9 mouse cellular contexts compared by ENCODE assay signal in genomic region chr17:56350694-56351093, GRCm38 (mm10). TPM values are rescaled to one million over a fixed set of nuclear protein-coding genes. Genes with fewer than 3 reads are reported as not detected.
A peak's percentile ranks its signal among the peaks of the same experiment; 100 is the strongest.
DNase-seq lines count a peak whose midpoint lies in the region; ATAC-seq and TF ChIP-seq lines count a peak whose summit lies in the region.
"Had no signal": no experiment of that assay in that cellular context is flagged by ENCODE, and none has a peak within 500 bp of the region (broad histone marks: within the 10 kb centered on the region; RNA-seq: fewer than 3 reads in every experiment).

No protein-coding gene starts in this region.

- no peaks in the 10 kb centered on the region for H3K4me1 ChIP-seq in bone marrow, adult 2 months (ENCODE audit: control insufficient read depth, insufficient read depth, low read length)
- 0 out of 2 replicates have a peak, but pooled peaks cover 4% of the 10 kb centered on the region for H3K4me1 ChIP-seq in embryonic facial prominence, embryonic 15.5 days
- H3K4me1 ChIP-seq in heart, embryonic 11.5 days (ENCODE audit: control insufficient read depth, insufficient read depth, low read length): peaks cover 21% of the 10 kb centered on the region
- H3K4me1 ChIP-seq in kidney, embryonic 14.5 days (ENCODE audit: control insufficient read depth, insufficient read depth, low read length): no peaks in the 10 kb centered on the region
- peaks cover 28% of the 10 kb centered on the region for H3K4me1 ChIP-seq in liver, embryonic 11.5 days (replicated peaks; ENCODE audit: control insufficient read depth, insufficient read depth, low read length)
- peaks cover 6% of the 10 kb centered on the region; the same call in 1 of the 2 replicates for H3K4me1 ChIP-seq in stomach, embryonic 15.5 days

- H3K9ac ChIP-seq in embryonic facial prominence, embryonic 15.5 days: no peak overlapping the region
- 0 out of 2 replicates have a peak overlapping the region, but pooled peaks have one; percentile 5 for H3K9ac ChIP-seq in heart, embryonic 11.5 days (ENCODE audit: low read depth, low read length)
- H3K9ac ChIP-seq in kidney, embryonic 14.5 days (ENCODE audit: low read depth, low read length): no peak overlapping the region
- no peak overlapping the region for H3K9ac ChIP-seq in liver, embryonic 11.5 days (ENCODE audit: low read depth, low read length)
- no peak overlapping the region for H3K9ac ChIP-seq in stomach, embryonic 15.5 days

- no peak overlapping the region for H3K27ac ChIP-seq in bone marrow, adult 2 months (ENCODE audit: control insufficient read depth, insufficient read depth, low read depth, low read length, poor library complexity)
- H3K27ac ChIP-seq in embryonic facial prominence, embryonic 15.5 days (replicated peaks): no peak overlapping the region
- H3K27ac ChIP-seq in heart, embryonic 11.5 days (ENCODE audit: low read depth, low read length): no peak overlapping the region
- no peak overlapping the region for H3K27ac ChIP-seq in kidney, embryonic 14.5 days (ENCODE audit: low read depth, low read length)
- no peak overlapping the region for H3K27ac ChIP-seq in liver, embryonic 11.5 days (ENCODE audit: low read depth, low read length)
- no peak overlapping the region for H3K27ac ChIP-seq in stomach, embryonic 15.5 days

- no peaks in the 10 kb centered on the region for H3K27me3 ChIP-seq in embryonic facial prominence, embryonic 15.5 days
- H3K27me3 ChIP-seq in heart, embryonic 11.5 days (ENCODE audit: control insufficient read depth, insufficient read depth, low read length): no peaks in the 10 kb centered on the region
- no peaks in the 10 kb centered on the region for H3K27me3 ChIP-seq in kidney, embryonic 14.5 days (ENCODE audit: control insufficient read depth, insufficient read depth, low read length)
- H3K27me3 ChIP-seq in liver, embryonic 11.5 days (replicated peaks; ENCODE audit: control insufficient read depth, insufficient read depth, low read length): no peaks in the 10 kb centered on the region
- no peaks in the 10 kb centered on the region for H3K27me3 ChIP-seq in stomach, embryonic 15.5 days (replicated peaks)

- no peak overlapping the region for H3K4me2 ChIP-seq in embryonic facial prominence, embryonic 15.5 days (replicated peaks)
- no peak overlapping the region for H3K4me2 ChIP-seq in heart, embryonic 11.5 days
- no peak overlapping the region for H3K4me2 ChIP-seq in kidney, embryonic 14.5 days (replicated peaks; ENCODE audit: low read depth, low read length)
- no peak overlapping the region for H3K4me2 ChIP-seq in liver, embryonic 11.5 days
- H3K4me2 ChIP-seq in stomach, embryonic 15.5 days: no peak overlapping the region

- no peaks in the 10 kb centered on the region for H3K9me3 ChIP-seq in embryonic facial prominence, embryonic 15.5 days (replicated peaks)
- H3K9me3 ChIP-seq in heart, embryonic 11.5 days (replicated peaks; ENCODE audit: control insufficient read depth, low read length): no peaks in the 10 kb centered on the region
- H3K9me3 ChIP-seq in kidney, embryonic 14.5 days (ENCODE audit: control insufficient read depth, low read length): no peaks in the 10 kb centered on the region
- no peaks in the 10 kb centered on the region for H3K9me3 ChIP-seq in liver, embryonic 11.5 days (ENCODE audit: control insufficient read depth, low read length)
- H3K9me3 ChIP-seq in stomach, embryonic 15.5 days: no peaks in the 10 kb centered on the region

- H3K36me3 ChIP-seq in embryonic facial prominence, embryonic 15.5 days: peaks cover 43% of the 10 kb centered on the region
- H3K36me3 ChIP-seq in heart, embryonic 11.5 days (ENCODE audit: control insufficient read depth, insufficient read depth, low read length): peaks cover 12% of the 10 kb centered on the region
- peaks cover 33% of the 10 kb centered on the region for H3K36me3 ChIP-seq in kidney, embryonic 14.5 days (ENCODE audit: control insufficient read depth, insufficient read depth, low read length)
- H3K36me3 ChIP-seq in liver, embryonic 11.5 days (ENCODE audit: control insufficient read depth, insufficient read depth, low read length): peaks cover 17% of the 10 kb centered on the region; the same call in 1 of the 2 replicates
- H3K36me3 ChIP-seq in stomach, embryonic 15.5 days: peaks cover 22% of the 10 kb centered on the region

- no peak overlapping the region for H3K4me3 ChIP-seq in bone marrow, adult 2 months (replicated peaks; ENCODE audit: control insufficient read depth, low read depth, low read length)
- H3K4me3 ChIP-seq in embryonic facial prominence, embryonic 15.5 days (replicated peaks): no peak overlapping the region
- H3K4me3 ChIP-seq in heart, embryonic 11.5 days (ENCODE audit: low read depth, low read length): no peak overlapping the region
- no peak overlapping the region for H3K4me3 ChIP-seq in kidney, embryonic 14.5 days (ENCODE audit: low read length)
- no peak overlapping the region for H3K4me3 ChIP-seq in liver, embryonic 11.5 days (ENCODE audit: low read depth, low read length)
- H3K4me3 ChIP-seq in stomach, embryonic 15.5 days (replicated peaks): no peak overlapping the region
- H3K4me3 ChIP-seq: erythroblast, embryonic 14.5 days had no signal

- peak; percentile 76 for DNase-seq in CD4-positive helper T cell, adult 2 months (ENCODE audit: low read depth, low spot score)
- peak; percentile 55 for DNase-seq in liver, embryonic 11.5 days (ENCODE audit: low spot score)
- peak; percentile 65 to 79 for DNase-seq in natural killer cell, adult 2 months (ENCODE audit: low spot score in 2 of 2)

- ATAC-seq in embryonic facial prominence, embryonic 15.5 days (ENCODE audit: insufficient number of reproducible peaks, low FRiP score, low TSS enrichment, low read depth): 0 out of 2 replicates have a peak, but pooled peaks have one; percentile 12
- peak; percentile 46; the same call in 1 of the 2 replicates for ATAC-seq in heart, embryonic 11.5 days (replicated peaks; ENCODE audit: insufficient number of reproducible peaks, low FRiP score, low TSS enrichment)
- peak; percentile 42 for ATAC-seq in kidney, embryonic 14.5 days (ENCODE audit: low FRiP score, low TSS enrichment)
- ATAC-seq in liver, embryonic 11.5 days (replicated peaks; ENCODE audit: low FRiP score): peak; percentile 52
- peak; percentile 9; the same call in 1 of the 2 replicates for ATAC-seq in stomach, embryonic 15.5 days (ENCODE audit: insufficient read depth, low FRiP score, low read depth)

- no peak for TF ChIP-seq POLR2A in bone marrow, adult 2 months (IDR thresholded peaks at IDR 0.05; ENCODE audit: borderline replicate concordance, control insufficient read depth, low read depth, low read length)

- TF ChIP-seq CTCF in bone marrow, adult 2 months (IDR thresholded peaks at IDR 0.05; ENCODE audit: control insufficient read depth, insufficient read depth, low read length): peak; percentile 74

- WGBS in bone marrow, adult 2 months: 13% methylated on average over 2 of the region's 2 CpGs
- 18% methylated on average over 2 of the region's 2 CpGs for WGBS in embryonic facial prominence, embryonic 15.5 days
- 33% methylated on average over 2 of the region's 2 CpGs for whole genome bisulfite sequencing in heart, embryonic 11.5 days (ENCODE audit: insufficient replicate concordance)
- 35% methylated on average over 2 of the region's 2 CpGs for WGBS in kidney, embryonic 14.5 days
- WGBS in liver, embryonic 11.5 days: 37% methylated on average over 2 of the region's 2 CpGs
- WGBS in stomach, embryonic 15.5 days: 27% methylated on average over 2 of the region's 2 CpGs

RNA-seq across cellular contexts. Expression of gene Kdm4b, which starts 24.8 kb away (rescaled TPM):
- polyA plus RNA-seq in bone marrow, adult 2 months (2011; ENCODE audit: insufficient read depth, insufficient read length, low replicate concordance, missing spikeins): 15.7 and 74.9 TPM in 2 replicates
- 40.1 and 43.6 TPM in 2 replicates for polyA plus RNA-seq in embryonic facial prominence, embryonic 15.5 days (2015; fragmentation: Nextera tagmentation; extraction: Ambion mirVana)
- polyA plus RNA-seq in heart, embryonic 11.5 days (2014; fragmentation: Nextera tagmentation; extraction: Ambion mirVana): 19.6 and 22.8 TPM in 2 replicates
- 22.9 and 33.3 TPM in 2 replicates for polyA plus RNA-seq in kidney, embryonic 14.5 days (2014; fragmentation: Nextera tagmentation; extraction: Ambion mirVana)
- 21.7 and 24.3 TPM in 2 replicates for polyA plus RNA-seq in liver, embryonic 11.5 days (2014; fragmentation: Nextera tagmentation; extraction: Ambion mirVana)
- 27.8 and 33.9 TPM in 2 replicates for polyA plus RNA-seq in stomach, embryonic 15.5 days (2015; fragmentation: Nextera tagmentation; extraction: Ambion mirVana)

RNA-seq across cellular contexts. Expression of gene Uhrf1, which starts 47.6 kb away (rescaled TPM):
- polyA plus RNA-seq in bone marrow, adult 2 months (2011; ENCODE audit: insufficient read depth, insufficient read length, low replicate concordance, missing spikeins): 77.5 and 109 TPM in 2 replicates
- 110 and 113 TPM in 2 replicates for polyA plus RNA-seq in embryonic facial prominence, embryonic 15.5 days (2015; fragmentation: Nextera tagmentation; extraction: Ambion mirVana)
- polyA plus RNA-seq in heart, embryonic 11.5 days (2014; fragmentation: Nextera tagmentation; extraction: Ambion mirVana): 53.0 and 62.4 TPM in 2 replicates
- polyA plus RNA-seq in kidney, embryonic 14.5 days (2014; fragmentation: Nextera tagmentation; extraction: Ambion mirVana): 104 and 143 TPM in 2 replicates
- polyA plus RNA-seq in liver, embryonic 11.5 days (2014; fragmentation: Nextera tagmentation; extraction: Ambion mirVana): 172 and 182 TPM in 2 replicates
- polyA plus RNA-seq in stomach, embryonic 15.5 days (2015; fragmentation: Nextera tagmentation; extraction: Ambion mirVana): 103 and 110 TPM in 2 replicates

RNA-seq across cellular contexts. Expression of gene Arrdc5, which starts 50.6 kb away (rescaled TPM):
- polyA plus RNA-seq in bone marrow, adult 2 months (2011; ENCODE audit: insufficient read depth, insufficient read length, low replicate concordance, missing spikeins): not detected in 2 replicates
- 0.33 TPM in 1 of 2 replicates, not detected in the other for polyA plus RNA-seq in embryonic facial prominence, embryonic 15.5 days (2015; fragmentation: Nextera tagmentation; extraction: Ambion mirVana)
- polyA plus RNA-seq in heart, embryonic 11.5 days (2014; fragmentation: Nextera tagmentation; extraction: Ambion mirVana): not detected in 2 replicates
- not detected in 2 replicates for polyA plus RNA-seq in kidney, embryonic 14.5 days (2014; fragmentation: Nextera tagmentation; extraction: Ambion mirVana)
- polyA plus RNA-seq in liver, embryonic 11.5 days (2014; fragmentation: Nextera tagmentation; extraction: Ambion mirVana): not detected in 2 replicates
- not detected in 2 replicates for polyA plus RNA-seq in stomach, embryonic 15.5 days (2015; fragmentation: Nextera tagmentation; extraction: Ambion mirVana)
- polyA plus RNA-seq: erythroblast, embryonic 14.5 days had no signal

RNA-seq across cellular contexts. Expression of gene Plin3, which starts 58.0 kb away (rescaled TPM):
- polyA plus RNA-seq in bone marrow, adult 2 months (2011; ENCODE audit: insufficient read depth, insufficient read length, low replicate concordance, missing spikeins): 10.9 and 29.6 TPM in 2 replicates
- polyA plus RNA-seq in embryonic facial prominence, embryonic 15.5 days (2015; fragmentation: Nextera tagmentation; extraction: Ambion mirVana): 89.5 and 92.6 TPM in 2 replicates
- 58.8 and 77.3 TPM in 2 replicates for polyA plus RNA-seq in heart, embryonic 11.5 days (2014; fragmentation: Nextera tagmentation; extraction: Ambion mirVana)
- polyA plus RNA-seq in kidney, embryonic 14.5 days (2014; fragmentation: Nextera tagmentation; extraction: Ambion mirVana): 65.2 and 68.7 TPM in 2 replicates
- polyA plus RNA-seq in liver, embryonic 11.5 days (2014; fragmentation: Nextera tagmentation; extraction: Ambion mirVana): 48.4 and 53.7 TPM in 2 replicates
- polyA plus RNA-seq in stomach, embryonic 15.5 days (2015; fragmentation: Nextera tagmentation; extraction: Ambion mirVana): 90.7 and 93.1 TPM in 2 replicates
